Mouse (Mus musculus): ENCODE results near the gene Mapk6. TPM values are rescaled to one million over a fixed set of nuclear protein-coding genes. Genes with fewer than 3 reads are reported as not detected.

The Mapk6 gene
- total and polyA plus RNA-seq, 2 experiments from 2014 or later, result 33.6 to 36.2 TPM

GRCm38 (mm10) chr9:75330821-75331220 lies 79.0 kb downstream of the Mapk6 start:
- Histone ChIP-seq H3K36me3 (replicated peaks; ENCODE audit: control insufficient read depth, insufficient read depth, low read length) (peaks cover 54% of the 10 kb centered on the region), H3K9ac (replicated peaks; ENCODE audit: low read depth, low read length) (no peak overlapping the region), H3K4me3 (ENCODE audit: low read depth, low read length) (no peak overlapping the region), H3K4me1 (ENCODE audit: control insufficient read depth, insufficient read depth) (no peaks in the 10 kb centered on the region), H3K27me3 (ENCODE audit: control insufficient read depth, insufficient read depth, low read length) (no peaks in the 10 kb centered on the region), H3K27ac (ENCODE audit: low read depth) (no peak overlapping the region), H3K4me2 (ENCODE audit: low read depth, low read length) (no peak overlapping the region), H3K9me3 (replicated peaks; ENCODE audit: control insufficient read depth, low read length) (no peaks in the 10 kb centered on the region)
- ATAC-seq (ENCODE audit: insufficient read depth, low read depth) (no peak), DNase-seq (ENCODE audit: low spot score) (no peak)
- WGBS, result 93% methylated on average over 8 of the region's 8 CpGs
- TF ChIP-seq CTCF (IDR thresholded peaks at IDR 0.05; ENCODE audit: low read depth), result no peak
- TF ChIP-seq EP300 (IDR thresholded peaks at IDR 0.05; ENCODE audit: low read depth), result no peak

DNA sequence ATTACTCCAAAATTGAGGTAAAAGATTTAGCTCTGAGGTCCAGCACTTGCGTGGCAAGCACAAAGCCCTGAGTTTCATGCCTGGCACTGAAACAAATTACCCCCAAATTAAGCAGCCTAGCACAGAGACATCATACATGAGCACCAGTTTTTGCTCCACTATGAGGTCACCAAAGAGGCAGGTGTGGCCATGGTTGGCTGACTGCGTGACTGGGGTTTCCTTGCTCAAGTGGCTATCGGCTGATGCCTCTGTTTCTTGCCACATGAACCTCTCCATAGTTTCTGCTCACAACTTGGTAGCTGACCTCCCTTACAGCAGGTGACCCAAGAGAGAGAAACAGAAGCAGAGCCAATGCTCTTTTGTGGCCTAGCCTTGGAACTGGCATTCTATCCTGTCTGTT lies 81.8 kb downstream of the Mapk6 start:
- 91% methylated on average over 3 of the region's 3 CpGs for WGBS
- H3K36me3 ChIP-seq (replicated peaks; ENCODE audit: control insufficient read depth, insufficient read depth, low read length), result peaks cover 34% of the 10 kb centered on the region
- H3K4me3 ChIP-seq (ENCODE audit: low read depth, low read length), result no peak overlapping the region
- H3K9me3 ChIP-seq (replicated peaks; ENCODE audit: control insufficient read depth, low read length), result no peaks in the 10 kb centered on the region
- H3K4me1 ChIP-seq (ENCODE audit: control insufficient read depth, insufficient read depth), result no peaks in the 10 kb centered on the region
- H3K9ac ChIP-seq (replicated peaks; ENCODE audit: low read depth, low read length), result no peak overlapping the region
- no peak for DNase-seq (ENCODE audit: low spot score)
- H3K4me2 ChIP-seq (ENCODE audit: low read depth, low read length), result no peak overlapping the region
- TF ChIP-seq CTCF (IDR thresholded peaks at IDR 0.05; ENCODE audit: low read depth), result no peak
- TF ChIP-seq EP300 (IDR thresholded peaks at IDR 0.05; ENCODE audit: low read depth), result no peak
- no peak for ATAC-seq (ENCODE audit: insufficient read depth, low read depth)
- no peak overlapping the region for H3K27ac ChIP-seq (ENCODE audit: low read depth)
- H3K27me3 ChIP-seq (ENCODE audit: control insufficient read depth, insufficient read depth, low read length), result no peaks in the 10 kb centered on the region

DNA sequence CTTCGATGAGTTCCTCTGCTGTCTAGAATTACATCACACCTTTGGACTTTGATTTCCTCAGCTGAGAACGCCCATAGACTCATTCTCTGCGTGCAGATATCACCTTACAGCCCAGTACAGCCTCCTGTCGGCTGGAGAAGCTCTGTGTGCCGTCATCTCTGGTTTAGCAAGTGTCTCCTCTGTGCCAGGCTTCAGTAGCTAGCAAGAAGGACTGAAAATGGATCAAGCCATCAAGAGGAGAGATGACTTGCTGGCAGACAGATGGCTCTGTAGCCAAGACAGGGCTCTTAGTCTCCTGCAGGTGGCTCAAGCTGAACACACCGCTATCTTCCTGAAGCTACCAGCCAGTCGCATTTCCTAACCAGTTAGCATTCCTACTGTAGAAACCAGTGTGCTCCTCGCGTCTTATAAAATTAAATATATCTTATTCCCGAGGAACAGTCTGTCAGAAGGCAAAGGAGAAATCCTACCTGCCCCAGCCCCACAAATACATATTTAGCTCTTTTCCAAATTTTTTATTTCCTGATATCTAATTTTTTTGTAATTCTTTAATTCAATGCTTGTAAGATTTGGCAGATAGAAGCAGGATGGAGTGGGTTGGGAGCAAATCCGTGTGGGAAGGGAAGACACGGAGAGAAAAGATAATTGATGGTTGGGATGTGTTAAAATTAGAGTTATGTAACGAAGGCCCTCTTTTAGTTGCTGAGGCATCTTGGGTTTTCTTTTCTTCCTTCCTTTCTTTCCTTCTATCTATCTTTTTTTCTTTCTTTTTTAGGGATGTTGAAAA lies 87.5 kb downstream of the Mapk6 start:
- Histone ChIP-seq H3K4me3 (ENCODE audit: low read depth, low read length) (no peak overlapping the region), H3K4me1 (ENCODE audit: control insufficient read depth, insufficient read depth) (peaks cover 6% of the 10 kb centered on the region), H3K9me3 (replicated peaks; ENCODE audit: control insufficient read depth, low read length) (no peaks in the 10 kb centered on the region), H3K27me3 (ENCODE audit: control insufficient read depth, insufficient read depth, low read length) (no peaks in the 10 kb centered on the region), H3K9ac (replicated peaks; ENCODE audit: low read depth, low read length) (no peak overlapping the region), H3K36me3 (replicated peaks; ENCODE audit: control insufficient read depth, insufficient read depth, low read length) (0 out of 2 replicates have a peak, but pooled peaks cover 12% of the 10 kb centered on the region), H3K4me2 (ENCODE audit: low read depth, low read length) (no peak overlapping the region), H3K27ac (ENCODE audit: low read depth) (no peak overlapping the region)
- ATAC-seq (ENCODE audit: insufficient read depth, low read depth) (no peak), DNase-seq (ENCODE audit: low spot score) (no peak)
- WGBS, result 59% methylated on average over 13 of the region's 13 CpGs
- TF ChIP-seq CTCF (IDR thresholded peaks at IDR 0.05; ENCODE audit: low read depth) (no peak), EP300 (IDR thresholded peaks at IDR 0.05; ENCODE audit: low read depth) (no peak)

GRCm38 (mm10) chr9:75319365-75319764 lies 90.4 kb downstream of the Mapk6 start:
- H3K4me2 ChIP-seq (ENCODE audit: low read depth, low read length), result no peak overlapping the region
- no peak overlapping the region for H3K9ac ChIP-seq (replicated peaks; ENCODE audit: low read depth, low read length)
- no peaks in the 10 kb centered on the region for H3K9me3 ChIP-seq (replicated peaks; ENCODE audit: control insufficient read depth, low read length)
- WGBS, result 74% methylated on average over 3 of the region's 3 CpGs
- TF ChIP-seq CTCF (IDR thresholded peaks at IDR 0.05; ENCODE audit: low read depth) (peak; percentile 28; the same call in 1 of the 2 replicates), EP300 (IDR thresholded peaks at IDR 0.05; ENCODE audit: low read depth) (no peak)
- no peak overlapping the region for H3K4me3 ChIP-seq (ENCODE audit: low read depth, low read length)
- peaks cover 6% of the 10 kb centered on the region for H3K4me1 ChIP-seq (ENCODE audit: control insufficient read depth, insufficient read depth)
- 0 out of 2 replicates have a peak, but pooled peaks cover 5% of the 10 kb centered on the region for H3K36me3 ChIP-seq (replicated peaks; ENCODE audit: control insufficient read depth, insufficient read depth, low read length)
- H3K27ac ChIP-seq (ENCODE audit: low read depth), result peak overlapping the region; percentile 47; the same call in 1 of the 2 replicates
- ATAC-seq (ENCODE audit: insufficient read depth, low read depth), result no peak
- no peaks in the 10 kb centered on the region for H3K27me3 ChIP-seq (ENCODE audit: control insufficient read depth, insufficient read depth, low read length)
- DNase-seq (ENCODE audit: low spot score), result no peak

Other genes with a start within 250 kb of the Mapk6 start
- 2.1 and 2.4 TPM in 2 replicates for gene Myo5c, start 178.0 kb downstream of the Mapk6 start, total RNA-seq (2014; rRNA removed; ENCODE audit: low replicate concordance)
- gene Myo5c, start 178.0 kb downstream of the Mapk6 start, polyA plus RNA-seq (2015; fragmentation: Nextera tagmentation; extraction: Ambion mirVana), result 1.2 and 1.5 TPM in 2 replicates
- gene Gnb5, start 103.7 kb downstream of the Mapk6 start, total RNA-seq (2014; rRNA removed; ENCODE audit: low replicate concordance), result 62.7 and 78.1 TPM in 2 replicates
- gene Gnb5, start 103.7 kb downstream of the Mapk6 start, polyA plus RNA-seq (2015; fragmentation: Nextera tagmentation; extraction: Ambion mirVana), result 68.1 and 74.9 TPM in 2 replicates
- gene Bcl2l10, start 62.2 kb downstream of the Mapk6 start, total RNA-seq (2014; rRNA removed; ENCODE audit: low replicate concordance), result not detected in 2 replicates
- gene Bcl2l10, start 62.2 kb downstream of the Mapk6 start, polyA plus RNA-seq (2015; fragmentation: Nextera tagmentation; extraction: Ambion mirVana), result not detected in 2 replicates
- 5.7 and 11.4 TPM in 2 replicates for gene Leo1, start 31.5 kb upstream of the Mapk6 start, total RNA-seq (2014; rRNA removed; ENCODE audit: low replicate concordance)
- gene Leo1, start 31.5 kb upstream of the Mapk6 start, polyA plus RNA-seq (2015; fragmentation: Nextera tagmentation; extraction: Ambion mirVana), result 19.6 and 20.0 TPM in 2 replicates
- 40.8 and 58.0 TPM in 2 replicates for gene Tmod3, start 149.7 kb upstream of the Mapk6 start, total RNA-seq (2014; rRNA removed; ENCODE audit: low replicate concordance)
- 58.1 and 64.9 TPM in 2 replicates for gene Tmod3, start 149.7 kb upstream of the Mapk6 start, polyA plus RNA-seq (2015; fragmentation: Nextera tagmentation; extraction: Ambion mirVana)
- gene Tmod2, start 201.3 kb upstream of the Mapk6 start, total RNA-seq (2014; rRNA removed; ENCODE audit: low replicate concordance), result 2.2 and 3.5 TPM in 2 replicates
- gene Tmod2, start 201.3 kb upstream of the Mapk6 start, polyA plus RNA-seq (2015; fragmentation: Nextera tagmentation; extraction: Ambion mirVana), result 4.3 and 4.7 TPM in 2 replicates
- 11.9 and 12.0 TPM in 2 replicates for gene Lysmd2, start 215.7 kb upstream of the Mapk6 start, total RNA-seq (2014; rRNA removed; ENCODE audit: low replicate concordance)
- 20.4 and 21.2 TPM in 2 replicates for gene Lysmd2, start 215.7 kb upstream of the Mapk6 start, polyA plus RNA-seq (2015; fragmentation: Nextera tagmentation; extraction: Ambion mirVana)

Measured in heart, postnatal 0 days (tissue).